Mouse (Mus musculus) thymus, adult 18-20 months (tissue): ENCODE measurements around the gene Fez1.

Experiments used
- DNase-seq, 2 experiments: peaks; one replicate each; pipeline ENCODE4 v3.0.0; 2022; ENCODE audit warnings: mixed read lengths in 2 of 2

Gene Fez1

DNA sequence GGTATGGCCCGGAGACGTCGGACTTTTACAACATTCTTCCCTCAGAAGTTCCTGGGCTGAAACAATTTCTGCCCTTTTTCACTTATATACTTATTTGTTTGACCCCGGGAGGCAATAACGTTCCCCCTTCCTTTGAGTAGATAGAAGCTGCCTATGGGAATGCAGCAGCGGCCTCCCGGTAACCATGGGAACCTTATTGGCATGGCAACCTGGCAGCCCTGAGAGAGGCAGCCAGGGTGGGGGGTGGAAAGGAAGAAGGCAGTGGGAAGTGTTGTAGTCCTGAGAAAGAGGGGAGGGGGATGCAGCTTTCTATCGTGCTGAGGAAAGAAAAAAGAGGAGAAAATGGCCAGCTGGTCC, at the start of gene Fez1:
Fez1 (plus strand) TSS at position 221 of the 357 bp plus-strand sequence.
- no peak for DNase-seq

DNA sequence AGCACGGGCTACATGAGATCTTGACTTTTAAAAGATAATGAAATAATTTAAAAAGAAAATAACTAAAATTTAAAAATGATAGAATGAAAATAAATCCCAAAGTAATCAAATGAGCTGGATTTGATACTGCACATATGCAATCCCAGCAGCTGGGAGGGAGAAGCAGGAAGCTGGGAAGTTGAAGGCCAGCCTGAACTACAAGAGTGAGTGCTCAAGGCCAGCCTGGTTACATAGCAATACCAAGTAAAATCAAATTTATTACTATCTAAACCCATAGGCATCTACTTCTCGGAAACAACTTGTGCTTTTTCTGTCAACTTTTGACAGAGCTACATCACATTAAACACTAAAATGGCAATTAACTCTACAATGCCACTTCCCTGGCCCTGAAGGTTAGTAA, 37.7 kb upstream of the Fez1 start:
- DNase-seq: no peak

DNA sequence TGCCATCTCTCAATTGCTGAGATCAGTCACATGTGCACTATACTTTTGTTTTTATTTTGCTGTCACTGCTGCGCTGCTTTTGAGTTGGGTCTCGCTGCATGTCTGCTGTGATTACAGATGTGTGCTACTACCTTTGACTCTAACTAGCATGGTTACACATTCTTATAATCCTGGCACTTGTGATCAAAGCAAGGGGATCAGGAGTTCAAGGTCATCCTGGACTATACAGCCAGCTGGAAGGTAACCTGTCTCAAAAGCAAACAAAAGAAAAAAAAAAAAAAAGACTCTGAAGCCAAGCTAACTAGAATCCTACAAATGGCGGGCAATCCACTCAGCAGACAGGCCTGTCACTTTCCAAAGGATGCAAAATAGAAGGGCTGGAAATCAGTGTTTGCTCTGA, 29.5 kb upstream of the Fez1 start:
- no peak for DNase-seq

DNA sequence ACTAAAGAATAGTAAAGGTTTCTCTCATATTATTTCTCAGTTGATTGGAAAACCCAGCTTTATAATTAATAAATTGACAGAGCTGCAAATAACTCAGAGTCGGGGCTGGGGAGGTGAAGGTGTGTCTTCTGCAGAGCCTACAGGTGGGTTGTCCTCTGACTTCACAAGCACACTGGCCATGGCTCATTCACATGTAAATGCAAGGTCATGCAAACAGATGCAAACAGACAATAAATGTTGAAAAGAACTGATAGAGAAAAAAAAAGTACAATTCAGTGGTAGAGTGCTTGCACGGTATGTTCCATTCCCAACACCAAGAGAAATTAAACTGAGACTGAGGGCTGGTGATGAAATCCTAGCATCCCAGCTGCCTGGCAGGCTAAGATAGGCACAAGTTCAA, 27.2 kb upstream of the Fez1 start:
- DNase-seq: no peak

DNA sequence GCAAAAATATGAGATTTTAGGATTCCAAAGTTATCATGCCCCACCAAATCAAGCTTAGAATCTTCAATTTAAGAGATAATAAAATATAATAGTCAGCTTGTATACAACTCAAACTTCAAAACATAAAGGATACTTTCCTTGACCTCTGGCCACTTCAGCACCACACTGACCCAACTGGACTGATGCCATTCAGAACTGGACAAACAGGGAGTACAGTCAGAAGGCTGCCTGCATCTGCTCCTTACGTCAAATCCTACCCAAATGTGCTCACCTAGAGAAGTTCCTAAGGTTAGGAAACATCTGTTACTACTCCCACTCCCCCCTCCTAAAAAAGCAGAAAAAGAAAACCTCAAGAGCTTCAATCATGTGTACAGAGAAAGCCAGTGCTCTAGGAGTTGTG, 26.1 kb upstream of the Fez1 start:
- DNase-seq: no peak

DNA sequence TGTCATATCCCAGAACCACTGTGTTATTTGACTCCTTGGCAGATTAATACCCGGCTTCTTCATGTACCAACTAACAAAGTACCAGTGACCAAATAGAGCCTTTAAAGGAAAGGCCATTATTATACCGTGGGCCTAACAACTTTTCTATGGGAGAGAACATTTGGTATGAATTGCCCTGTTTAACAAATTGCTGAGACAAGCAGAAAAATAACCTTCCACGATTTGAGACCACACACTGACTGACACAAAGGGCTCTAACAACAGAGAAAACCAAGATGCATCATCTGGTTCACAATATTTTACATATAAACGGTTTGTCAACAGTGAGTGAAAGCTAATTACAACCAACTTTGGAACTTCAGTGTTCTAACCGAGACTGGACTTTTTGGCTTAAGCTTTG, 25.4 kb upstream of the Fez1 start:
- DNase-seq: no peak

DNA sequence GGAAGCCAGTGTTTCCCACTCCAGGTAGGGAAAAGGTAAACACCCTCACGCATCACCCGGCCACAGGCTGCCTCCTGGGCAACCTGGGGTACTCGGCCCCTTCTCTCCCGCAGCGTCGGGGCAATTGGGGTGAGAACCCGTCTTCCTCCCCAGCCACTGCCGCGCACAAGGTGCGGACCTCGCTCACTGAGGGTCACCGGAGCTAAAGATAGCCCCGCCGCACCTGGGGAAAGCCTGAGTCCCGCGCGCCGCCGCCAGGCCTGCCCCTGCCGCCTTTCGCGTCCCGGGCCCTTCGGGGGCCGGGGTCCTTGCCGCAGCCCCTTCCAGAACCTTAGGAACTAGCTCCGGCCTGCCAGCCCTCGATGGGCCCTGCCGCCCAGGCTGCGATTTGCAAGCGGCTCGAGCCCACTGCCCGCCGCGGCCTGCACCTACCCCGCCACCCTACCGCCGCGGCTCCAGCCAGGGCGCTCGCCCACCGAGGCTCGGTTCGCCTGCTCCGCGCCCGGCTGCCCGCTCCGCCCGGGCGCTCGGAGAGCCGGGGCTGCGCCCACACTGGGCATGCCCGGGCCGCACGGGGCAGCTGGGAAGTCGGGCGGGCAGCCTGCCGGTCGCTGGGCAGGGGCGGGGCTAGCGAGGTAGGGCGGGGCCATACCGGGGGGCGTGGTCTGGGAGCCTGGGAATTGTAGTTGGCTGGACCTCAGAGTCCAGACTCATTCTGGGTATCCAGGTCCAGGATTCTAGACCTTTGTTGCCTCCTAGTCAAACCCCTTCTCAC, 24.7 kb upstream of the Fez1 start, which contains the start of gene Ei24:
Ei24 (minus strand) TSS at position 613 of the 775 bp plus-strand sequence.
- peak; percentile 65 to 67 for DNase-seq

DNA sequence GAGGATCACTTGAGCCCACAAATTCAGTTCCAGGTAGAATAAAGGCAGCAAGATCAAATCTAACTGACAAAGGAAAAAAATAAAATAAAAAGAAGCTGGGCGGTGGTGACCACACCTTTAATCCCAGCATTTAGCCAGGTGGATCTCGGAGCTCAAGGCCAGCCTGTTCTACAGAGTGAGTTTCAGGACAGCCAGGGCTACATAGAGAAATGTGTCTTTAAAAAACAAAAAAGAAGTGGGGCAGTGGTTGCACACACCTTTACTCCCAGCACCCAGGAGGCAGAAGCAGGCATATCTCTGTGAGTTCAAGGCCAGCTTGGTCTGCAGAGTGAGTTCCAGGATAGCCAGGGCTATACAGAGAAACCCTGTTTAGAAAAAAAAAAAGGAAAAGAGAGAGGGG, 19.7 kb upstream of the Fez1 start:
- DNase-seq: no peak

DNA sequence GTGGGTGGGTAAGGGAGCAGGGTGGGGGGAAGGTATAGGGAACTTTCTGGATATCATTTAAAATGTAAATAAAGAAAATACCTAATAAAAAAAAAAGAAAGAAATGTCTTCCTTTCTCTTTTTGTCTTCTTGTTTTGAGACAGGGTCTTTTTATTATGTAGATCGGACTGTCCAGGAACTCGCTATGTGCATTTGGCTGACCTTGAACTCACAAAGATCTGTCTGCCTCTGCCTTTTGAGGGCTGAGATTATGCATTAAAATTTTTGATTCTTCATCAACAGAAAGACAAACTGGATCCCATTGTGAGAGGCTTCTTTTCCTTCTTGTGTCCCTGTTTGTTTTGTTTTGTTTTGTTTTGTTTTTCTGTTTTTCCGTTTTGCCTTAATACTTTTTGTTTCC, 18.7 kb upstream of the Fez1 start:
- DNase-seq: no peak

DNA sequence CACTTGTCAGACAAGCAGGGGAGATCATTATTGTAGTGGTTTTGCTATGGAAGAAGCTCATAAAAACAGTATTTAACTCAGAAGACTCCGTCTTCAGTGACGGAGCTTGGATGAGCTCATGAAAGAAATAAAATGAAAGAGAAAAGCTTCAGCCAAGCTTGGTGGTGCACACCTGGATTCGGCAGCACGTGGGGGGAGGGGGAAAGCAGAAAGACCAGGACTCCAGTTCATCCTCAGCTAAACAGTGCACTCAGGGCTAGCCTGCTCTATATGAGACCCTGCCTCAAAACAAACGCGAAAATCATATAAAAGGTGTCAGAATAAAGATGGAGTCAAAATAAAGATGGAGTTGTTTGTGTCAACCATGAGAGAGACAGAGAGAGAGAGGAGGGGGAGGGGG, 18.3 kb upstream of the Fez1 start:
- no peak for DNase-seq

DNA sequence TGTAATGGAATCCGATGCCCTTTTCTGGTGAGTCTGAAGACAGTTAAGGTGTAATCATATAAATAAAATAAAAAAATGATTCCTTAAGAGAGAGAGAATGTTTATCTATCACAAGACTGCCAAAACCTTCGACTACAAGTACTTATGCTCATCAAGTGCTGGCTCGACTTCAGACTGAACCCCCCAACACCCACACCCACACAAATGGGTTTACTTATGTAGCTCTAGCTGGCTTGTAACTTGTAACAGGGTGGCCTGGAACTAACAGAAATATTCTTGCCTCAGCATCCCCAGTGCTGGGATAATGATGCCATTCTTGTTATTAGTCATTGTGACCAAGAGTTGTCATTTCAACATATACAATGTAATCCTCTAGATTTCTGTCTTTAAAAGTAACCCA, 17.7 kb upstream of the Fez1 start:
- no peak for DNase-seq

DNA sequence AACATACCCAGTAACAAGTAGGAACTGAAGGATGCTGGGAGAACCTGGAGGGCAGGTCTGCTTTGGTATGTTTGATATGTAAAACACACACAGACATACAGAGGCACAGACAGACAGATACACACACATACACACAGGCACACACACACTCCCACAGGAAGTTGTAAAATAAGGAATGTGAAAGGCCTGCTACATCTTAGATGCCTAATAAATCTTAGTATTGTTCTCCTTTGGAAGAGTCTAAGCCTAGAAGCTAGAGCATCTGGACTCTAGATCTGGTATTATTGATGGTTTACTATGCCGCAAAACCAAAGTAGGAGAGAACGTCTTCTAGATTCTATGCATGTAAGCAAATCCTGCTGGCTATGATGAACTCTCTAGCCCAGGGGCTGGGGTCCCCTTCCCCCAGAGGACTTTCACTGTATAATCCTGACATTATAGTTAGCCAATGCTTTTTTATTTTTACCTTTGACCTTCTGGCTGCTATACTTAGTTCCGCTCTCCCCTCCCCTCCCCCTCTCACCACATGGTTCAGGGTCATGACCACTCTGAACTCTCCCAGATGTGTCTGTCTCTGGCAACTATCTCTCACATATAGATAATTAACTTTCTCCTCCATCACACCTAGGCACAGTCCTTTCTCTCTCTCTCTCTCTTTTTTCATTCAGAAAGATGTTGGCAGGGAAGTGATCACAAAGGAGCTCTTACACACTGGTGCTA, 16.2 kb upstream of the Fez1 start:
- DNase-seq: no peak

DNA sequence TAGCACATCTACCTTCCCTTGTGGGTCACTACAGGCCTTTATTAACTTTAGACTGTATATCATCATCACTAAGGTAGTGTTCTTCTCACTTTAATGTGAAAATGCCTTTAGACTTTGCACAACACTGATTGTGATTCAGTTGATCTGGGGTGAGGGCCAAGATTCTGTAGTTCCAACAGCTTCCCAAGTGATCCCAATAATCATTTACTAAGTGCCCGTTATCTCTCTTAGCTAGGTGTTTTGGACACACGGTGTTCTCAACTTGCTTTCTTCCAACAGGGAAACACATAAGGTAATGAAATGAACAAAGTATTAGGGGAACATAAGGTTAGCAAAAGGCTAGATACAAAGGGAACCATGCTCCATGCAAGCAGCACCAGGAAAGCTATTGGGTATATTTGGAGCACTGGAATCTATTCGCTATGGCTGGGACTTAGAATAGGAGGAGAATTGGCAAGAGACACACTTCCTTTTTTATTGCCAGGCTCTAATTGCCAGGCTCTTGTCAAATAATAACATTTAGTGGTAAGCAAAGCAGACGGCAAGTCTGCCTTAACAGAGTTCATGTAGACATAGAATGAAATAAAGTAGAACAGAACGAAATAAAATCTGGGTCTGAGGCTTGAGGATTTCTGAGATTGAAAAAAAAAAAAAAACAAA, 13.4 kb upstream of the Fez1 start:
- no peak for DNase-seq

DNA sequence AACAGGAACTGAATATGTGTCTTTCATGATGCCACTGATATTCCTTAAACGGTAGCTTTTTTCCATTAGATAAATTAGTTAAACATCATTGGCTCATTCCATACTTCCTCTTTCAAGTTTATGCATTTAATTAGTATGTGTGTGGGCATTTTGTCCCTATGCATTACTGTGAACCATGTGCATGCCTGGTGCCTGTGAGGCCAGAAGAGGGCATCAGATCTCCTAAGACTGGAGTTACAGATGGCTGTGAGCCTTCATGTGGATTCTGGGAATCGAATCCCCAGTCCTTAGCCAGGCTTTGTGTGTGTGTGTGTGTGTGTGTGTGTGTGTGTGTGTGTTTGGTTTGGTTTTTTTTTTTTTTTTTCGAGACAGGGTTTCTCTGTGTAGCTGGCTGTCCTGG, 7.2 kb upstream of the Fez1 start:
- no peak for DNase-seq

DNA sequence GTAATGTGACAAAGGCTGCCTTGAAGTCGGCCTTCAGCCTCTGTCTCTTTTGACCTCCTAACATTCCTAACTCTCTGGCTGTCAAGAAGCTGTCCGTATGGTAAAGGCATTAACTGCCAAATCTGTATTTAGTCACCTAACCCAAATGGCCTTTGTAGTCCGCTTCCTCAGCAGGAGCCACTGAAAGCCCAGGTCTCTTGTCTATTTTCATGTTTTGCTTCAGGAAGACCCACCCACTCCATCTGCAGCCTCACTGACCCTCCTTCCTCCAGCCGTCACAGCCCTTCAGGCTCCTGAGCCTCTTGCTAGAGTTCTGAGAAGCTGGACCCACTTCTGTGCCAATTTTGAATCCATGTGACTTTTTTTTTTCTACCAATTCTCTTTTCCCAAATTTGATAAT, 2.8 kb upstream of the Fez1 start:
- no peak for DNase-seq

DNA sequence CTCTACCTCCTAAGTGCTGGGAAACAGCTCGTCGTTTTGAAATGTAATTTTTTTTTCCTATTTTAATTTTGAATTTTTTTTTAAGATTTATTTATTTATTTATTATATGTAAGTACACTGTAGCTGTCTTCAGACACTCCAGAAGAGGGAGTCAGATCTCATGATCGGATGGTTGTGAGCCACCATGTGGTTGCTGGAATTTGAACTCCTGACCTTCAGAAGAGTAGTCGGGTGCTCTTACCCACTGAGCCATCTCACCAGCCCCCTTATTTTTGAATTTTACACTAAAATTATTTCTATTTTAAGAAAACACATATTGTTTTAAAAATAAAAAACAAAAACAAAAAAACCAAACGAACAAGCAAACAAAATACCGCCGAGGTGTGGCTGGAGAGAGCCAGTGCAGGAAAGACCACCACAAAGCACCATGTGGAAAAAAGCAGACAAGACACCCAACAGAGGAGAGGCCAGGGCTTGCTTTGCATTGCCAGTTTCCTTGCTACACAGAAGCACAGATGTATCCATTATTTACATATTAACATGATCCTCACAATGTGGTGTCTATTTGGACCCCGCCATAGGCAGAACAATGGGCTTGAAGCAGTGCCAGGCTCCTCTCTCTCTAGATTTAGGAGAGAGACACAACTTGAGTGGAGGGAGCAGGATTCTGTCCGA, 558 bp upstream of the Fez1 start:
- no peak for DNase-seq

DNA sequence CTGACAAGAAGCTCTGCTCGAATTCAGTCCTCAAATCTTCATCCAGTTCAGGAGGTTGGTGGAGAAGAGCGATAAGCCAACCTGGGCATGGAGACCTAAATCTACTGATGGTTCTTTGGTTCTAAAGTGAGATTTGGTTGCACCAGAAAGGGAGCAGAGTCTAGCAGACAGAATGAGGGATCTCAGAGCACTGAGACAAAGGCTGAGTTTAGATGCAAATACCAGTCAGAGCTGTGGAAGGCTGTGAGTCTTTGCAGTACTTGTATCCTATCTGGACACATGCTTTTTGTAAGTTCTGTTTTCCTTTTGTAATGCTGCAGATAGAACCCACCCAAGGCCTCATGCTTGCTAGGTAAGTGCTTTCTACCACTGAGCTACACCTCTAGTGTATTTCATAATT, 360 bp downstream of the Fez1 start:
- no peak for DNase-seq

DNA sequence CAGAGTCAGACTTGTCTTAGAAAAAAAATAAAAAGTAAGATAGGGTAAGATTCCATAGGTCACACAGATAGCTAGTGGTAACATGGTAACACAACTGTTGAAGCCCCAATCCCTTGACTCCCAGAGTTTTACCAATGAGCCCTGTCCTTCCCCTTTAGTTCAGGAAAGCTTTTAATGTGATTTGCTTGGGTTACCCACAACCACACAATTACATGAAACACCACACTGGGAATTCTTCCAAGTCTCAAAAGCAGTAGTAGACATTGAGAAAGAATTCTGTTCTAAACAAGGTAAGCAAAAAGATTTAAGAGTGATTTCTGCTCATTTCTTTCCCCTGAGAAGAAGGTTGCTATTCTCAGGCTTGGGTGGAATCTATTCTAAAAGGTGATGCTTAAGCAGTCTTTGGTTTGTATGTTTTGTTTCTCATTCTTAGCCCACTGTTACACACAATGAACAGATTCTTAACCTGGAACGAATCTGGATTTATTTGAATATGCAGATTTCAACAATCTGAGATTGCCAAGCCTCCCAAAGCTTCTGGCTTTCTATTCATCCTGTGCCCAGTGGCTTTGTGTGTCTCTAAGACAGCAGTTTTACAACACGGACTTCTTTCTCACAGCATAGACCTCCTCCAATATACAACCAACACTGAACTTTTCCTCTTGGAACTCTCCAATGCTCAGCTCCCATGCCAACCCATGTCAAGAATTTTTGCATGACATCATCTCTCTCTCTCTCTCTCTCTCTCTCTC, 5.1 kb downstream of the Fez1 start:
- DNase-seq: no peak

DNA sequence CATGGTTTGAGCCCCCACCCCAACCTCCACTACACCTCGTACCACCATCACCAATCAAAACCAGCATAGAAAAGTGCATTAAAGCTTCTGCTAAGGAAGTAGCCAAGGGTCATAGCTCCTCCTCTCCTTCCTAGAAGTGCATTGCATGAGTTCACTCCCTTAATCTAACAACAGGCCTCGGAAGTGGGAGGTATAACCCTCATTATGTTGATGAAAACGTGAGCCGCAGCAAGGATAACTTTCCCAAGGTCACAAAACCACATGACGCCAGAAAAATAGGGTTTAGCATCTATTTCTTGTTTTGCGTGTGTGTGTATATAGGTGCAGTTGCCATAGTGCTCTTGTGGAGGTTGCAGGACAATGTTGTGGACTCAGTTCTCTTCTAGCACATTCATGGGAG, 9.7 kb downstream of the Fez1 start:
- DNase-seq: no peak

DNA sequence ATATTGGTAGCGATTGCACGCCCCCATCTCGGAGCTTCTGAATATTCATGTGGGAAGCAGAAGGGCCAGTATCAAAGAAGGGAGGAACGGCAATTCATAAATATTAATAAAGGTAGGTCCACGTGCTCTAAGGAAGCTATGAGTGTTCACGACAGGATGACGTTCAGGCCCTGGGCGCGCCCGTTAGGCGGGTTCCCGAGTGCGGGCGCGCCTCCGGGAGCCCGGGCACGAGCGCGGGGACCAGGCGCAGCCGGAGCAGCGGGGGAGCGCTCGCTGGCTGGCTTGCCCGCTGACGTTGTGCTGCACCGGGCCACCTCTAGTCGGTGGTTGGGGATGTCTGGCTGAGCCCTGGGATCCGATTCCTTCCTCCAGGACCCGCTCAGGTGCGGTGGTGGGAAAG, 10.9 kb downstream of the Fez1 start:
- DNase-seq: no peak

DNA sequence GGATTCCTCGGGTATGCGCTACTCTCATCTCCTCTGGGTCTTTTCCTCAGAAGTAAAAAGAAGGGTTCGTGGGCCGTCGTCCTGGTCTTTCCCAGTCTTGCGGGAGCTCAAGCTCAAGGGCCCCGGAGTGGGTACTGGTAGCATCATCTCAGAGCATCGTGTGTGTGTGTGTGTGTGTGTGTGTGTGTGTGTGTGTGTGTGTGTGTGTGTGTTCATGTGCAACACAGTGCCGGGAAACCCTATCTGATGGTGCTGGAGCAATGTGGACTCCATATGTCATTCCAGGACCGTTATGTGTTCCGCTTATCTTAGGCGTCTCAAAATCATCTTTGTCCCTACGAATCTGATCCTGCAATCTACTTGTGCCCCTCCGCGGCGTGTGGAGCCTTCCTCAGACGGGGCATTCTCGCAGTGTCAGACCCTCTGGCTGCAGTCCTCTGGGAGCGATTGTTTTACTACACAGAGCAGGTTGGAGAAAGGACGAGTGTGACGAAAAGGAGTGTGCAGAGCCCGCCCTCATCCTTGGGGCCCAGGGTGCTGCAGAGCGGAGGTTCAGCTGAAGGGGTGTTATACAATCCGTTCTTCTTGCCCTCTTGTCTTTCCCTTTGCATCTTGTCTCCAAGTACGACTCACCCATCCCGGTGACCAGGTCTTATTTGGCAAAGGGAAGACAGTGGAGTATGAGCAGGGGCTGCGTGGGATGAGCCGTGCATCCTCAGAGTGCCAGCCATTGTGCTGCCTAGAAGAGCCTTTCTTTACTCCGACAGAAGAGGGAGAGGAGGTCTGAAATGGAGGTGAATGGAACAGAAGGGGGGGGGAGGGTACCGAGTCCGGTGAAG, 11.6 kb downstream of the Fez1 start:
- no peak for DNase-seq

DNA sequence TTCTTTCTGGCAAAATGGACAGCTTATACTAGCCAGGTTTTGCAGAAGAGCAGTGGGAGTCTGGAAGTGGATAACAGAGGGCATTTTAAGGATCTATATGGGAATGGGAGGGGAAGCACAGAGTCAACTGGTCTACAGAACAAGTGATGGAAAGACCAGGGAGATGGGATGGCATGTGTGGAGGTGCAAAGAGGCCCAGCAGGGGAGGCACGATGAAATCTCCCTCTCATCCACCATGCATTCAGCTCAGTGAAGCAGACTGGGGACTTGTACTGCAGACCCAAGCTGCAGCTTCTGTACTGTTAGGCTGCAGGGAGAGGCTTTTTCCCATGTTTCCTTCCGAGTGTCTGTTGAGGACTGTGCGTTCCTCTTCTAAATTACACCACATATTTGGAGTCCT, 12.2 kb downstream of the Fez1 start:
- DNase-seq: no peak
